Mouse (Mus musculus): ENCODE measurements at regions not wholly inside any gene's neighbourhood (a gene's known extent, or its start where the extent isn't known, plus 50 kb on each side); places are given as distances from the start of the nearest gene placed in this dataset.

DNA sequence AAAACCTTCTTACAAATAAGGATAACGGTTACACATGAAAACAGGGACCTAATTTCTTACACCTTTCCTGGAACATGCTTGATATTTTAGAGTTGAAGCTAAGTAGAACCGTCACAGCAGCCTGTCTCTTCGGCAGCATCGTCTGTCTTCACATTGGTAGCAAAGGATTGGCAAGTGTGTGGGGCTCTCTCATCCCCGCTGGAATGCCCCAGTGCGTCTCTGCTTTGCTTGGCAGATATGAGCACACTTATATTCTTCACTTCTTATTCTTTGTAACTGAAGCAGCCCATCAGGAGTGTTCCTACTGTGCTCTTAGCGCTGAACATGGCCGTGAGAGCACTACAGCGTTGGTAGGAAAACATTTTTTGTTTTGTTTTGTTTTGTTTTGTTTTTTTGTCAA lies 414.1 kb downstream of the Cd109 start:
- no peaks in the 10 kb centered on the region for H3K36me3 ChIP-seq (replicated peaks in 1 of 2; ENCODE audit: control insufficient read depth in 1 of 2, insufficient read depth in 1 of 2, low read length in 1 of 2)
- TF ChIP-seq ZKSCAN1 (IDR thresholded peaks at IDR 0.05; ENCODE audit: borderline replicate concordance, low read depth, low read length) (no peak), JUN (IDR thresholded peaks at IDR 0.05; ENCODE audit: insufficient read depth, low read depth, low read length) (no peak), SMC3 (IDR thresholded peaks at IDR 0.05; ENCODE audit: low read depth, low read length) (no peak), CHD1 (IDR thresholded peaks at IDR 0.05; ENCODE audit: low read depth, low read length) (no peak), IRF4 (IDR thresholded peaks at IDR 0.05; ENCODE audit: low read depth, low read length) (no peak), ELF1 (IDR thresholded peaks at IDR 0.05; ENCODE audit: low read depth, low read length) (no peak), GABPA (IDR thresholded peaks at IDR 0.05; ENCODE audit: insufficient replicate concordance, low read depth, low read length) (no peak), USF1 (IDR thresholded peaks at IDR 0.05; ENCODE audit: low read depth, low read length) (no peak), CHD2 (IDR thresholded peaks at IDR 0.05; ENCODE audit: low read length) (no peak), ZC3H11A (IDR thresholded peaks at IDR 0.05; ENCODE audit: low read depth, low read length) (no peak), ZNF384 (IDR thresholded peaks at IDR 0.05; ENCODE audit: low read depth, low read length) (no peak), POLR2A (IDR thresholded peaks at IDR 0.05; ENCODE audit: low read depth, low read length) (no peak), TCF12 (IDR thresholded peaks at IDR 0.05; ENCODE audit: low read depth, low read length) (no peak), MAFK (IDR thresholded peaks at IDR 0.05; ENCODE audit: insufficient replicate concordance, low read length) (no peak), MAX (IDR thresholded peaks at IDR 0.05; ENCODE audit: low read length) (no peak)
- H3K27ac ChIP-seq (ENCODE audit: insufficient read depth, low read depth): no peak overlapping the region
- in situ Hi-C loops (cut with MboI; ENCODE audit: low pct_ligation_motif_present, low pct_unique_long_range_greater_than_20kb, low sequenced_read_pairs): loop anchor here (25.0 kb wide), 1 partner anchor 242 kb away; no protein-coding TSS in a partner anchor
- no peaks in the 10 kb centered on the region for H3K79me2 ChIP-seq (replicated peaks; ENCODE audit: control insufficient read depth, extremely low read depth, insufficient read depth, poor library complexity, severe bottlenecking)
- no peak overlapping the region for H3K9ac ChIP-seq (ENCODE audit: insufficient read depth, low read depth)
- dilution Hi-C loops (cut with MboI; ENCODE audit: extremely low pct_ligation_motif_present, extremely low pct_unique_long_range_greater_than_20kb, low sequenced_read_pairs): no loop called here
- H3K27me3 ChIP-seq (replicated peaks): no peaks in the 10 kb centered on the region
- no peaks in the 10 kb centered on the region for H3K9me3 ChIP-seq (replicated peaks; ENCODE audit: low read length)
- H3K4me3 ChIP-seq (replicated peaks in 1 of 3; ENCODE audit: low read depth in 2 of 3, low read length in 2 of 3, poor library complexity in 1 of 3): no peak overlapping the region
- no peak for DNase-seq (ENCODE audit: extremely low read depth)
- H3K4me2 ChIP-seq (ENCODE audit: insufficient read depth, low read depth, poor library complexity, severe bottlenecking): no peak overlapping the region
- H3K4me1 ChIP-seq (ENCODE audit: control insufficient read depth in 1 of 2, insufficient read depth in 2 of 2): no peaks in the 10 kb centered on the region

DNA sequence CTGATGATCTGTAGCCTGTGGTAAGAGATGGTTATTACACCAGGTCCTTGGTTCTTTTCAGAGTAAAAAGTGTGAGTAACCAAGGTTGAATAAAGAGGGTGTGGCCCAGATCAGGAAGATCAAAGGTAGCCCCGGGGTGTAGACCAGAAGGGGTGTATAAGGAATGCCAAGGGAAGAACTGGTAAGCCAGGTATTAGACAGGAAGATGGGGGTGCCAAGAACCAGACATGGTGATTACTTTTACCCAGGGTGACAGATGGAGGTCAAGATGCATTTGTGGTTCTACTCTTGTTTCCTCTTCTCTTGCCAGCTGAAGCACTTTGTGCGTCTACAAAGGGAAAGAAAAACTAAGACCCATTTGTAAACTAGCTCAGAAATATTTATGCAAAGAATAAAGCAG lies 420.3 kb downstream of the Cd109 start:
- in situ Hi-C loops (cut with MboI; ENCODE audit: low pct_ligation_motif_present, low pct_unique_long_range_greater_than_20kb, low sequenced_read_pairs): loop anchor here (25.0 kb wide), 1 partner anchor 248 kb away; no protein-coding TSS in a partner anchor

More for the DNA sequence above, 420.3 kb downstream of the Cd109 start:
- no peak overlapping the region for H3K4me3 ChIP-seq (replicated peaks in 1 of 3; ENCODE audit: low read depth in 2 of 3, low read length in 2 of 3, poor library complexity in 1 of 3)
- no peaks in the 10 kb centered on the region for H3K36me3 ChIP-seq (replicated peaks in 1 of 2; ENCODE audit: control insufficient read depth in 1 of 2, insufficient read depth in 1 of 2, low read length in 1 of 2)
- no peaks in the 10 kb centered on the region for H3K79me2 ChIP-seq (replicated peaks; ENCODE audit: control insufficient read depth, extremely low read depth, insufficient read depth, poor library complexity, severe bottlenecking)
- H3K9ac ChIP-seq (ENCODE audit: insufficient read depth, low read depth): no peak overlapping the region
- H3K9me3 ChIP-seq (replicated peaks; ENCODE audit: low read length): no peaks in the 10 kb centered on the region
- no peak for DNase-seq (ENCODE audit: extremely low read depth)
- no peak overlapping the region for H3K4me2 ChIP-seq (ENCODE audit: insufficient read depth, low read depth, poor library complexity, severe bottlenecking)
- dilution Hi-C loops (cut with MboI; ENCODE audit: extremely low pct_ligation_motif_present, extremely low pct_unique_long_range_greater_than_20kb, low sequenced_read_pairs): no loop called here
- no peak overlapping the region for H3K27ac ChIP-seq (ENCODE audit: insufficient read depth, low read depth)
- H3K27me3 ChIP-seq (replicated peaks): no peaks in the 10 kb centered on the region
- TF ChIP-seq ZKSCAN1 (IDR thresholded peaks at IDR 0.05; ENCODE audit: borderline replicate concordance, low read depth, low read length): no peak
- no peak for TF ChIP-seq NELFE (IDR thresholded peaks at IDR 0.05; ENCODE audit: low read depth, low read length)
- no peak for TF ChIP-seq GABPA (IDR thresholded peaks at IDR 0.05; ENCODE audit: insufficient replicate concordance, low read depth, low read length)
- no peak for TF ChIP-seq CHD1 (IDR thresholded peaks at IDR 0.05; ENCODE audit: low read depth, low read length)
- TF ChIP-seq IRF4 (IDR thresholded peaks at IDR 0.05; ENCODE audit: low read depth, low read length): no peak
- no peak for TF ChIP-seq CTCF (conservative IDR thresholded peaks at IDR 0.05 in 1 of 2, IDR thresholded peaks at IDR 0.05 in 1 of 2; ENCODE audit: low read depth in 2 of 2, low read length in 2 of 2)
- no peak for TF ChIP-seq RAD21 (IDR thresholded peaks at IDR 0.05; ENCODE audit: low read depth, low read length)
- no peak for TF ChIP-seq SIN3A (IDR thresholded peaks at IDR 0.05; ENCODE audit: low read length)
- no peak for TF ChIP-seq MAZ (IDR thresholded peaks at IDR 0.05; ENCODE audit: low read depth, low read length)
- TF ChIP-seq ZMIZ1 (IDR thresholded peaks at IDR 0.05; ENCODE audit: low read depth, low read length): no peak
- TF ChIP-seq ZC3H11A (IDR thresholded peaks at IDR 0.05; ENCODE audit: low read depth, low read length): no peak
- TF ChIP-seq ELF1 (IDR thresholded peaks at IDR 0.05; ENCODE audit: low read depth, low read length): no peak
- no peaks in the 10 kb centered on the region for H3K4me1 ChIP-seq (ENCODE audit: control insufficient read depth in 1 of 2, insufficient read depth in 2 of 2)
